Mouse (Mus musculus) cortical plate, adult 2 months (tissue): Measurements from ENCODE around the gene Atg10. TPM values are rescaled to one million over a fixed set of nuclear protein-coding genes. Genes with fewer than 3 reads are reported as not detected.
"Not testable (repeated sequence)": the region's sequence is repeated elsewhere in the genome, so short reads cannot be mapped to it uniquely, and the experiment has no call there.

Source experiments
- H3K27ac ChIP-seq: fragments of 200-500 bp; 2 replicates; pipeline ENCODE4 v1.5.1; 2012; ENCODE audit warnings: low read length, control low read depth, inconsistent platforms; ENCODE audit not compliant: insufficient read depth
- H3K4me1 ChIP-seq: fragments of 200-500 bp; 2 replicates; pipeline ENCODE4 v1.6.1; 2011; ENCODE audit warnings: low read length; ENCODE audit not compliant: control insufficient read depth, insufficient read depth
- H3K4me3 ChIP-seq: fragments of 200-500 bp; 2 replicates; pipeline ENCODE4 v1.5.1; 2011; ENCODE audit warnings: mild to moderate bottlenecking, low read length, control low read depth; ENCODE audit not compliant: insufficient read depth
- CTCF ChIP-seq: fragments of 200-500 bp; IDR thresholded peaks from 2 replicates; pipeline ENCODE4 v1.5.1; 2011; ENCODE audit warnings: mild to moderate bottlenecking, control low read depth, low read length; ENCODE audit not compliant: insufficient read depth; ENCODE audit errors: extremely low read depth
- POLR2A ChIP-seq: fragments of 200-500 bp; IDR thresholded peaks from 2 replicates; pipeline ENCODE4 v1.6.1; 2011; ENCODE audit warnings: mild to moderate bottlenecking, low read length, control low read depth; ENCODE audit not compliant: insufficient read depth; ENCODE audit errors: extremely low read depth
- polyA plus RNA-seq: library from polyadenylated mRNA; depleted of rRNA; stranded (reverse); fragments of >200 nt; gene quantifications from 2 replicates; pipeline ENCODE4 v1.2.3, GENCODE M21; 2012

Atg10 gene
- polyA plus RNA-seq, 1 experiment, result 11.2 TPM

GRCm38 (mm10) chr13:90933256-90933655, 290.5 kb downstream of the Atg10 start:
- TF ChIP-seq CTCF, result no peak
- no peak for TF ChIP-seq POLR2A
- Histone ChIP-seq H3K4me3 (no peak overlapping the region), H3K27ac (no peak overlapping the region), H3K4me1 (peaks cover 1% of the 10 kb centered on the region; the same call in 1 of the 2 replicates)

- Histone ChIP-seq H3K27ac (no peak overlapping the region), H3K4me3 (no peak overlapping the region), H3K4me1 (peaks cover 1% of the 10 kb centered on the region; the same call in 1 of the 2 replicates)
- TF ChIP-seq POLR2A (no peak), CTCF (peak; percentile 84)
Measured at GRCm38 (mm10) chr13:90929847-90930246, 293.9 kb downstream of the Atg10 start.

DNA sequence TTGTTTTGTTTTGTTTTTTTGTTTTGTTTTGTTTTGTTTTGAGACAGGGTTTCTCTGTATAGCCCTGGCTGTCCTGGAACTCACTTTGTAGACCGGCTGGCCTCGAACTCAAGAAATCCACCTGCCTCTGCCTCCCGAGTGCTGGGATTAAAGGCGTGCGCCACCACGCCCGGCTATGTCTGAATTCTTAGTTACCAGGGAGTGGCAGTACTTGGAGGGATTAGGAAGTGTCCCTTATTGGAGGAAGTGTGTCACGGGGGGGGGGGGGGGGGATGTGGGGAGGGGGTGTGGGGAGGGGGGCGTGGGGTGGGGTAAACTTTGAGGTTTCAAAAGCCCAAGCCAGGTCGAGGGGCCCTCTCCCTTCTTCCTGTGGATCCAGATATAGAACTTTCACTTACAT, 295.5 kb downstream of the Atg10 start:
- H3K27ac ChIP-seq, H3K4me3 ChIP-seq, H3K4me1 ChIP-seq: not testable (repeated sequence)

DNA sequence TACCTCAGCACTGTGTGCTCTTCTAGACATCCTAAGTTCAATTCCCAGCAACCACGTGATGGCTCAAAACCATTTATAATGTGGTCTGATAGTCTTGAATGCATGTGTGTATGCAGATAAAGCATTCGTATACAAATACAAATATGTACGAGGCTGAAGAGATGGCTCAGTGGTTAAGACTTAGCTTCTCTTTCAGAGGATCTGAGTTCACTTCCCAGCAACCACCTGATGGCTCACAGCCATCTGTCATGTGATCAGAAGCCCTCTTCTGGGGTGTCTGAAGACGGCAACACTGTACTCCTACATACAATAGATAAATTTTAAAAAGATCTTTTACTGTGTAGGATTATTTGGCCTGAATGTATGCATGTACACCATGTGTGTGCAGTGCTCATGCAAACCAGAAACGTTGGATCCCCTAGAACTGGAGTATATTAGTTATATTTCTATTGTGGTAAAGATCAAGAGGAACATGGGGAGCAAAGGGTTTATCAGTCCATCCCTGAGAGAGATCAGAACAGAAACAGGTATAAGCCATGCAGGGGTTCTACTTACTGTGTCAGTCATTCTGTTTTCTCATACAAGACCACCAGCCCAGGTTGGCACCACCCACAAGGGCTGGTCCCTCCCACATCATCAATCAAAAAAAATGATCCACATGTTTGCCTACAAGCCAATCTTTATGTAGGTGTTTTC, 296.7 kb downstream of the Atg10 start:
- H3K27ac ChIP-seq, result no peak overlapping the region
- H3K4me1 ChIP-seq, result peaks cover 1% of the 10 kb centered on the region; the same call in 1 of the 2 replicates
- no peak overlapping the region for H3K4me3 ChIP-seq
- no peak for TF ChIP-seq CTCF
- no peak for TF ChIP-seq POLR2A

DNA sequence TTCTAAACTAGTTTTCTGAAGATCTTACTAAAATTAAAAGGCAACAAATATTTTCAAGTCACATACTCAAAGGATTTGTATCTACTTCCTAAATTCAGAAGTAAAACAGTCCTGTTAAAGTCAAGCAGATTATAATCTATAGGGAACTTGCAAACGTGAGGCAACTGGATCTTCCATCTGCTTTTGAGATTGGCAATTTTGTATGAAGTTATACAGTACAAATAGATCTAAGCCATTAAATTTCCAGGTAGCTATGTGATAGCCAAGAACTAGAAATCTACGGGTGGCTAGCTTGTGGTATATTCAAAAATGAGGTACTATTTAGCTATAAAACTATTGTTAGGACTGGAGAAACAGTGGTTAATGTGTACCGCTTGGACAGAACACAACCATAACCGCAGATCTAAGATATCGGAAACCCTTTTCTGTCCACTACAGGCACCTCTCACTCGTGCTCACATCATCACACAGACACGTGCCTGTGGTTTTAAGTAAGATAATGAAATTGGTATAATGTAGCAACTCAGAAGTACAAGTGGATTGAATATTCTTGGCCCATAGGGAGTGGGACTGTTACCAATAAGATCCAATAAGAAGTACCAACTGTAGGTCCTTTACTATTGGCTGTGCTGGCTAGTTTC, 297.5 kb downstream of the Atg10 start:
- Histone ChIP-seq H3K4me3 (no peak overlapping the region), H3K27ac (no peak overlapping the region), H3K4me1 (peaks cover 1% of the 10 kb centered on the region; the same call in 1 of the 2 replicates)
- TF ChIP-seq POLR2A (no peak), CTCF (no peak)

DNA sequence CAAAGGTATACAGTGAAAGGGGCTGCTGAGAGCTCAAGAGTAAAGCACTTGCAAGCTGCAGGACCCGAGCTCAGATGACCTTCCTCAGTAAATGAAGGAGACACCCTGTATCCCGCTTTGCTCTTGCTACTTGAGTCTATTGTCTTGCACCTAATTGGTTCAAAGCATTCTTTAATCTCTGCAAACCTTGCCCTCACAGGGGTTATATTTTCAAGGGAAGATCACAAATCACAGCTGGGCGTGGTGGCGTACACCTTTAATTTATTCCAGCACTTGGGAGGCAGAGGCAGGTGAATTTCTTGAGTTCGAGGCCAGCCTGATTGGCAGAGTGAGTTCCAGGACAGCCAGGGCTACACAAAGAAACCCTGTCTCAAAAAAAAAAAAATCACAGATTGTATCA, 298.6 kb downstream of the Atg10 start:
- no peak overlapping the region for H3K27ac ChIP-seq
- H3K4me1 ChIP-seq, result peaks cover 1% of the 10 kb centered on the region; the same call in 1 of the 2 replicates
- TF ChIP-seq POLR2A (no peak), CTCF (no peak)
- no peak overlapping the region for H3K4me3 ChIP-seq

DNA sequence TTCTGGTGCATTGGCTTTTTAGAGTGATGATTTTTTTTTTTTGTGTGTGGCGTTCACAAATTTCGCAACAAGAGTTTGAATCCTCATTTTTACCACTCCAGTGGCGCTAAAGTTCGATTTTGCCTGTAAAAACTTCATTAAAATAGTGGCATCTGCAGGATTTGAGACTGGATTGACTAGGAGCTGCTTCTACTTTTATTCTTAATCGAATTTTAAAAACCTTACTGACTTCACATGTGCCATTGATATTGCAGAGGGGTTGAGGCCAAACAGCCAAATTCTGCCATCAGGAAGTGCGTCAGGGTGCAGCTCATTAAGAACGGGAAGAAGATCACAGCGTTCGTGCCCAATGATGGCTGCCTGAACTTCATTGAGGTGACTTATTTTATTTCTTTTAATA, 299.7 kb downstream of the Atg10 start:
- no peaks in the 10 kb centered on the region; the same call in 1 of the 2 replicates for H3K4me1 ChIP-seq
- peak overlapping the region; percentile 84; the same call in 1 of the 2 replicates for H3K4me3 ChIP-seq
- TF ChIP-seq CTCF (no peak), POLR2A (no peak)
- H3K27ac ChIP-seq, result no peak overlapping the region

- peak overlapping the region; percentile 84 for H3K4me3 ChIP-seq
- H3K4me1 ChIP-seq, H3K27ac ChIP-seq: not testable (repeated sequence)
Measured at GRCm38 (mm10) chr13:90923617-90924016, 300.2 kb downstream of the Atg10 start.

GRCm38 (mm10) chr13:90922751-90923612, 300.8 kb downstream of the Atg10 start, which contains the start of gene Rps23:
Gene Rps23, plus strand, starts transcription at chr13:90922958.
- TF ChIP-seq CTCF, result no peak
- peak; percentile 83 for TF ChIP-seq POLR2A
- Histone ChIP-seq H3K4me1 (no peaks in the 10 kb centered on the region; the same call in 1 of the 2 replicates), H3K27ac (peak within 1 kb of the TSS; percentile 99)

More at GRCm38 (mm10) chr13:90922751-90923612, 300.8 kb downstream of the Atg10 start, which contains the start of gene Rps23:
- H3K4me3 ChIP-seq, result peak within 1 kb of the TSS; percentile 84
